Mouse (Mus musculus): ENCODE measurements around the gene Med4.

The Med4 gene

DNA sequence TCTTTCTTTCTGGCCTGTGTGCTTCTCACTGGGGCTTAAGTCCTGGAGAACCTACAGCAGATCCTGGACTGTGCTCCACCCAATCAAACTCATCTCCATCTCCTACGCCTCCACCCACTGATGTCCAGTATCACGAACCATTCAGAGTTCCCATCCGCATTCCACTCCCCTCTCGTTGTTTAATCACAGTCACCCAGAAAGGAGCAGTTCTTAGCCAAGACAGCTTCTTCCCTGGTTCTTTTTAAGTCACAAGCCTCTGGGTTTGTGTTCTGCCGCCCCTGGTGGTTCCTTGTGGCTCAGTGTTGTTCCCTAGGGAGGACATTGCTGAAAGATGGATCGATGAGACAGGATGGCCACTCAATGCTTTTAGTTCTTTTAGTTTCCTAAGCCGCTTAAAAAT, 14.1 kb upstream of the Med4 start:
- in situ Hi-C loops (cut with MboI; ENCODE audit: unreplicated experiment in 2 of 2) = no loop called here

DNA sequence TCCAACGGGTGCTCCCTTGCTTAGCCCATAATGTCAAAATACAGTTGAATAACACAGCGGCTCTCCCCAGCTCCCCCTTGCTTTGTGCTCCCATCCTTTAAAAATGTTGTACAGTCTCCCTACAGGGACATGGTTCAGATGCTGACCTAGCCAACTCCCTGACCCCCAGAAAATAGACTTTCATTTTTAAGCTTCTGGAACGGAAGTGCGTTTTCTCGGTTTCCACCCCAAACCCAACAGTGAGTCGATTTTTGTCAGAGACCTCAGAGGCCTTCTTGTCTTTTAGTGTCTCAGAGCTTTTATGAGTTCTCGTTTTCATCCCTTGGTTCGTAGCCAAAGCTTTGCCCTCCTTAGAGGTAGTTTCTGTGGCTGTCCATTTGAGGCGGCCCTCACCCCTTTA, 8.5 kb upstream of the Med4 start:
- in situ Hi-C loops (cut with MboI; ENCODE audit: unreplicated experiment in 2 of 2) = no loop called here

DNA sequence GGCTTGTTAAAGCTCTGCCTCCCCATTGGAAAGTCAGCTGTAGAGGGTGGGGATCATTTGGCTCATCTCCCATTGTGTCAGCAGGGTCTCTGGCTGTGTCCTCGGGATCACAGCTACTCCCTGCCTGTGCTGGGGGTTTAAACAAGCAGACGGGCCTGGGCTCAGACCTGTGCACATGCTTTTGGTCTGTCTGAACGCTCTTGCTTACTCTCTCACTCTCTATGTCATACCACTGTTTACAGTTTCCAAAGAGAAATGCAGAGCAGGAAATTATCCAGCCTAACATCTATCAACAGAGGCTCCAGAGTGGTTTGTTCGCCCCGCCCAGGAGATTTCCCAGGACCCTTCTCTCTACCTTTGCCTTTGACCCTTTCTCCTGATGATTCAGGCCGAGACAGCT, 8.1 kb upstream of the Med4 start:
- in situ Hi-C loops (cut with MboI; ENCODE audit: unreplicated experiment in 2 of 2) = no loop called here

DNA sequence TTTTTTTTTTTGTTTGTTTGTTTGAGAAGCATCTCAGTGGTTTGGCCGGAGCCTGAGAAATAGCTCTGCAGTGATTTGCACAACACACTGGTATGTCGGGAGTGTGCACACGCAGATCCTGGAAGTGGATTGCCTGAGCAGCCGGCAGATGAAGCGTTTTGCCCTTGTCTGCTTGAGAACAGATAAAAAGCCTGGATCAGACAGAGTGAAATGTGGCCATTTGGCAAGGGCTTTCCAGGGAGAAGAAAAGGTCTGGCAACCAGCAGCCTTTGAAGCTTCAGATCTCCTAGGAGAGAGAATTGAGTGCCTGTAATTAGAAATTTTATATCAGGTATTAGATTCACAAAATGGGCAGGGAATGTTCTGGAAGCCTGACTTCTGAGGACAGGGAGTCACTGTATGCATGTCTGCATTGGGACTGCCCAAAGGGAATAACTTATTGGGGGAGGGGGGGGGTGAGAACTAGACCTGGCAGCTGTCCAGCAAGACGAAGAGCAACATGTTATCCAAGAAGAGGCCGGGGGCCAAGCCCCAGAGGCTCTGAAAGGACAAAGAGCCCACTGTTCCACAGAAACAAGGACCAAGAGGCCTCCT, 7.1 kb upstream of the Med4 start:
- in situ Hi-C loops (cut with MboI; ENCODE audit: unreplicated experiment in 2 of 2) = no loop called here

DNA sequence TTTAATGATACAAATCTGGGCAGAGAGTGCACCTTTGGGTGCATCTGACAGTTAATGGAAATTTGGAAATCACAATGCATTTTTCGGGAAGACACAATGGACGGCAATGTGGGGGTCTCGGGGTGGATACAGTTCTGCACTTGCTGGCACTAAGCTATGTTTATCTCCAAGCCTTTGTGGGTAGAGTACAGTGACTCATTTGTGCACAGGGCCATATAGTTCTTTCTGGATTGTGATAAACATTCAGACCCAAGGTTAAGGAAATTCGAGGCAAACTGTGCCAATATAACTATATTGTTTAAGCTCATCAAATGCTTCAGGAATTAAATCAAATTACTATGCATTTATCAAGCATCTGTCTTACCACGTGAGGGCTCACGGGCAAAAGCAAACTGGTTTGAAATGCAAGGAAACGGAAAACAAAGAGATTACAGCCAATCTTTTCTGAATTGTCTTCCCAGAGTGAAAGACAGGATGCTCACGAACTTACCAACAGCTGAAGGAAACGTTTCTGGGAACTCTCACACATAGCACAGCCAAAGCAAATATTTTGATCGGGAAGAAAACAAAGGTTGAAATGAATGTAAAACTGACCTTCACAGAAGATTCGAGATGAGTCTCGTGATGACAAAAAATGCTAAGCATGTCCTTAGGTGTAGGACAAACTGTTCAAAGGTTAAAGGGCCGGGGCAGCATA, 6.4 kb upstream of the Med4 start:
- in situ Hi-C loops (cut with MboI; ENCODE audit: unreplicated experiment in 2 of 2) = no loop called here

DNA sequence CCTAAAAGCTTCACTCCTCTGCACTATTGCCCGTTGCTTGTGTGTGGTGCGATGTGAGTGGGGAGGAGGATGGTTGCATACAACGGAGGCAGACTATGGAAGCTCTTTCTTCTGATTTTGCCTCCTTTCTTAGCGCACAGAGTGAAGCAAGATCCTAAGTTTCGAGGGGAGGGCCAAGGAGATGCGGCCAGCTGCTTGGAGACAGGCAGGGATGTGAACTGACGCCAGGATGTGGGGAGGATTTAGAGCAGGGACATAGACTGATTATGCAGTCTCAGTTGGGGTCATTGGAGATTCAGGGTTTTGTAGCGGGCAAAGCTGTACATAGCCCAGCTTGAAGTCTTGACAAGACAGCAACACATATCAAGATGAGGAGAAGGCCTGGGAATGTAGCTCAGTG, 3.5 kb upstream of the Med4 start:
- in situ Hi-C loops (cut with MboI; ENCODE audit: unreplicated experiment in 2 of 2) = no loop called here

DNA sequence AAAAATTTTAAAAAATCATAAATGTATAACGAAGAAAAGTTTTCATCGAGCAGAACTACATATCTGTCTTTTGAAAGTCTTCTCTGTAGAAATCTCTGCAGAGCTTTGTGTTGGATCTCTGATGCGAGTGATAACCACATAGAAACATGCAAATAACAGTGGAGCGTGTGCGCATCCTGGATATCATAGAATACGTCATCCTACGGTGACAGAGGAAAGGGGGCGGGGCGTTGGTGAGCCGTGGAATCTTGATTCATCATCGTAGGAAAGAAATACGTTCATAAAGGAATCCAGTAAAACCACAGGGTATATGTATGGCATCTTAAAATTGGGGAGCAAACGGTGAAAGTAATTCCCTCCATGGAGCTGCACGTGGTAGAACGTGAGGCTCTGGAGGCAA, 2.6 kb upstream of the Med4 start:
- in situ Hi-C loops (cut with MboI; ENCODE audit: unreplicated experiment in 2 of 2) = no loop called here

DNA sequence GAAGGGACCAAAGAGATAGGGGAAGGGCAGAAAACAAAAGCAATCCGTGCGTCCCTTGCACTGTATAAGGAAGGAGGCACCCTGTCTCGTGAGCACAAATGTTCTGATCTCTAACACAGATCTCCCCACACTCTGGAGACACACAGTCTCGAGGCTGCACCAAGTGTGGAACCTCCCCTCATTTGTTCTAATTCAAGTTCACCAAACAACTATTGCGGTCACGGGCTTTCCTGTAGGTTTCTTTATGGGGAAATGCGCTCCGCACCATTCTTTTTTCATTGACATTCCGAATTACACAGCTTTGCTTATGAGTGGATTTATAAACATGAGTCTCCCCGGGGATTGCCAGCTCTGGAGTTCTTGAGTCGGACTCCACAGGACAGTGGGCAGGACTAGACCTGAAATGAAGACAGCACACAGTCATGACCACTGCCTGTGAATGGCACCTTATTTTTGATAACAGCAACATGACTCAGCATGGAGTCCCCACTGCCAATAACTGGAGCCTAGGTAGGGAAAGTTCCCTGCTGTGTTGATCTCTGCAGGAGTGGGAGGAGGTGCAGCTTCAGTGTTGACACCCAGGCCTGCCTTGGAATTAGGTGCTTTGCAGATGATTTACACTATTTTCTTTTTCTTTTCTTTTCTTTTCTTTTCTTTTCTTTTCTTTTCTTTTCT, 2.0 kb upstream of the Med4 start:
- in situ Hi-C loops (cut with MboI; ENCODE audit: unreplicated experiment in 2 of 2) = no loop called here

DNA sequence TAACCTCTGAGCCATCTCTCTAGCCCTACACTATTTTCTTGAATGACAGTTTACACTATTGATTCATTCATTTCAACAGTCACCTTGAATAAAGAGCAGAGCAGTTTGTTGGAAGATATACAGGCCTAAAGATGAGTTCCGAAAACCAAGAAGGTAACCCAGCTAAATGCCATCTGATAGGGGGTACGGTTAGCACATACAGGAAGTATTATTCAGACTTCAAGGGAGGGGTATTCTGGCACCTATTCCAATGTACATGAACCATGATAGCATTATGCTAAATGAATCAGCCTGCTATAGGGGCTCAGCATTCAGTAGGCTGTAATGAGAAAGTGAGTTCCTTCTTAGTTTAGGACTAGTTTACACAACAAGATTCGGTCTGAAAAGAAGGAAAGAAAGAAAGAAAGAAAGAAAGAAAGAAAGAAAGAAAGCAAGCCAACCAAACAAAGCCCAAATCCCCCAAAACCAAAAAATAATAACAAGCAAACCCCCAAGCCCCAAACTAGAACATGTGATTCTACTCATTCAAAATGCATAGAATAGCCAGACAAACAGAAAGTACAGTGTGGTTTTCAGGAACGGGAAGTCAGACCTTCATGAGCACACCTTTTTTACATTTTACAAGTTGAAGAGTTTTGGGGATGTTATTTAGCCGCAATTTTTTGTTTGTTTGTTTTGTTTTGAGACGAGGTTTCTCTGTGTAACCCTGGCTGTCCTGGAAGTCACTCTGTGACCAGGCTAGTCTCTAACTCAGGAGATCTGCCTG, 1.0 kb upstream of the Med4 start:
- in situ Hi-C loops (cut with MboI; ENCODE audit: unreplicated experiment in 2 of 2) = no loop called here

DNA sequence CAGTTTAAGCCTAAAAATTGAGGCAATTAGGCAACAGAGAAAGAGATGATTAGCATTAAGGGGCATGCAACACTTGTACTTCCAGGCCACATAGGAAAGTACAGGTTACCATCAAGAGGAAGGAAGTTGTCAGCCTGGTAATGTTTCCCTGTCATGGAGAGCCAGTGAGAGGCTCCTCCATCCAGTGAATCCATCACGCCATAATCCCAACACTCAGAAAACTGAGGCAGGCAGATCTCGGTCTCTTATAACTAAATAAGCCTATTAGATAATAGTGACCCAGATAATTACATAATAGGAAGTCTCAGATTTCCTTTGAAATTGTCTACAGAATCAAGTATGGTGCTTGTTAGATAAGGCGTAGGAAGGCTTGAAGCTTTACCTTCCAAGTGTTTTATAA, 14.3 kb downstream of the Med4 start:
- in situ Hi-C loops (cut with MboI; ENCODE audit: unreplicated experiment in 2 of 2) = loop anchor here (10.0 kb wide), 3 partner anchors 1121 to 1191 kb away; partner anchors contain the start of gene Htr2a (in 1 of the 2)

DNA sequence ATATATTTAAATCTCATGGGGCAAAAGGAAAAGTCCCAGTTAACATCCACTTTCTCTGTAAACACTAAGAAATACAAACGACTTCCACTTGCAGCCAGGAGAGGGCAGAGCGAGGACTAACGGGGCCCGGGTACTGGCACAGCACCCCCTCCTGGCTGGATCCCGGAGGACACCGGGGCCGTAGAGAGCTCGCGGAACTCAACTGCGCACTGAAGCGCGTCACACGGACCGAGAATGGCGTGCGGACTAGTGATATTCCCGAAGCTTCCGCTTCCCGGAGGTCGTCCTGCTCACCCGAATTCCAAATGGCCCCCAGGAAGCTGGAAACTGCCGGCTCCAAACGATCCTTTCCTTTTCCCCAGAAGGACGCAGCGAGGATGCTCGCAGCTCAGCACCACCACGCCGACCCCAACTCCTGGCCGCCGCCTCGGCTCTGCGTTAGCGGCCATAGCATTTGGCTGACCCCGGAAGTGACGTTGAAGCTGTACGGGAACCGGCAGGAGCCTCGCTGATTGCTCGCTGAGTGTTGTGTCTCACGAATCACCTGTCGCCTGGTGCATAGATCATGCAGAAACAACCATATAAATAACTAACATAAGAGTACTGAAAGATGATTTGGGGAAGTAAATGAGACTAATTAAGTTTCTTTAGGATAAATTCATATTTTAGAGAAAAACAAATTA, 15.1 kb downstream of the Med4 start, which contains the start of gene Sucla2:
Gene Sucla2, plus strand, starts transcription at position 554 of the 683 bp plus-strand sequence.
- in situ Hi-C loops (cut with MboI; ENCODE audit: unreplicated experiment in 2 of 2) = loop anchor here (10.0 to 25.0 kb wide), 5 partner anchors 1120 to 1487 kb away; partner anchors contain the start of genes Htr2a (in 1 of the 2) and Rubcnl (in 1 of the 2)

DNA sequence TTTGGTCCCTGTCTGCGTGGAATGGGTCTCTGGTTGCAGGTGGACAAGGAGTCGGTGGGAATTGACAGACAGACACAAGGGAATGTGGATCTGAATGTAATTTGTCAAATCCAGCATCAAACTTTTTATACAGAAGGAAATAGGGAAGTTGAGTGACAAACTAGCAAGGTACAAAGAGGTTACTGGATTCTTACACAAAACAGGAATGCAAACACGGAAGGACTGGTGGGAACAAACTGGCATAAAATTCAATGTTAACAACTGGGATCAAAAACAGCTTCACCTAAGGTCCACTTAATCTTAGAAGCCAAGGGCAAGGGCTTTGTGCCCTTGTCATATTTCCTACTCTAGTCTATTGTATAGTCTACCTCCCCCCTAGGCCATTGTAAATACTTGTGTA, 18.8 kb downstream of the Med4 start:
- in situ Hi-C loops (cut with MboI; ENCODE audit: unreplicated experiment in 2 of 2) = loop anchor here (10.0 to 25.0 kb wide), 5 partner anchors 1116 to 1484 kb away; partner anchors contain the start of genes Htr2a (in 1 of the 2) and Rubcnl (in 1 of the 2)

DNA sequence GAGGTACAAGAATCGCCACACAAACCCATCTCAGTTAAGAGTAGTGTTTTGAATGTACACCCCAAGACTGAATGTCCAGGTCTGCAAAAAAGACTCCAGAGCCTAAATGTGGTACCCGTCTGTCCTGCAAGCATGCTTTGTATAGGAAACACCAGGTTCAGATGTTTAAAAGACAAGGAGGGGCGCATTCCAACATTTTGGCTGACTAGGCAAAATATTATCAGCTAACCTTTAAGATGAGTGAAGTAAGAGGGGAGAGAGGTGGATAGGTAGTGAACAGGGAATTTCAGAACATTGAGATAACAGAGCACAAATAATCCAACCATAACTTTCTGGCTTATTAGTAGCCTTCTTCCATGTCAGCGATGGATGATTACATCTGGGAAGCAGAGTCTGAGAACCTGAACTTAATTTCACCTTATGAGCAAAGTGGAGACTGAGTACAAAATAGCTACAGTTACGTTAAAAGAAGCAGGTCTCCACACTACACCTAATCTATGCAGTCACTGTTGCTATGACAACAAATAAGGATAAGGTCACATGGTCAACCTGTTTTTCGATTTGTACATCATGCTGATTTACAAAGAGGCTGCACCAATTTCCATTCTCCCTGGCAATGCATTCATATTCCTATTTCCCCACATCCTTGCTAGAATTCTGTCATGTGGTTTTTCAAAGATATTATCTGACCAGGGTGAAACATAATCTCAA, 24.1 kb downstream of the Med4 start:
- in situ Hi-C loops (cut with MboI; ENCODE audit: unreplicated experiment in 2 of 2) = loop anchor here (25.0 kb wide), 2 partner anchors 1453 to 1478 kb away; partner anchors contain the start of gene Rubcnl (in 1 of the 2)

DNA sequence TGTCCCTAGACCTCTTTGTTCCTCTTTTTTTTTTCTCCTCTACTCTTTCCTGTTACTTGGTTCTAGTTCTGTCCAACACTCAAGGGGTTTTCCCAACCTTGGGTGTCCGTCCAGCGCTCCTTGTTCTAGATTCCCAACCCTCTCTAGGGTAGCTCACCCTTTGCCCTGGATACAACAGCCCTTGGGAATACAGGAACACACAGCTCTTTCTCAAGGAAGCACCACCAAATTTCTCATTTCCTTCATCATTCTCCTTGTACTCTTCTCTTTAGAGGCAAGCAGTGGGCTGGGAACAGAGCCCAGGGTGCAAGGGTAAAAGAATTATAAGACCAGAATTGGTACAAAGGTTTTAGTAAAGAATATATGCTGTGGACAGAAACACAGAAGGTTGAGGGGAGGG, 25.8 kb downstream of the Med4 start:
- in situ Hi-C loops (cut with MboI; ENCODE audit: unreplicated experiment in 2 of 2) = loop anchor here (25.0 kb wide), 2 partner anchors 1452 to 1477 kb away; partner anchors contain the start of gene Rubcnl (in 1 of the 2)

DNA sequence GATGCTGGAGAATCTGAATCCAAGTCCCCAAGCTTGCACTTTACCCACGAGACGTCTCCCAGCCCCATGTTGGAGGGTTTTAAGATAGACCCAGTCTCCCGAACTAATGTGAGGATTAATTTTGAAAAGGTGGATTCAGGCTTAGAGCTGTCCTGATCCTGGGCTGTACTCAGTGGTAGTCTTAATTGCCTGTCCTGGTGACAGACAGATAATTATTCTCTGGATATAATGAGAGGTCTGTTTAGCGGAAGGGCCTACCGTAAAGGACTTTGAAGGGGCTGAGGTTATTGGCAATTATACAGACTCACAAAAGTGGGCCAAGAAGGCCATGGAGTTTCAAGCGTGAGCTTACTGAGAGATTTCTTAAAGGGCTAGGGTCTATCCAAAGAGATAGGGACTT, 34.0 kb downstream of the Med4 start:
- in situ Hi-C loops (cut with MboI; ENCODE audit: unreplicated experiment in 2 of 2) = loop anchor here (25.0 kb wide), 2 partner anchors 1444 to 1469 kb away; partner anchors contain the start of gene Rubcnl (in 1 of the 2)

DNA sequence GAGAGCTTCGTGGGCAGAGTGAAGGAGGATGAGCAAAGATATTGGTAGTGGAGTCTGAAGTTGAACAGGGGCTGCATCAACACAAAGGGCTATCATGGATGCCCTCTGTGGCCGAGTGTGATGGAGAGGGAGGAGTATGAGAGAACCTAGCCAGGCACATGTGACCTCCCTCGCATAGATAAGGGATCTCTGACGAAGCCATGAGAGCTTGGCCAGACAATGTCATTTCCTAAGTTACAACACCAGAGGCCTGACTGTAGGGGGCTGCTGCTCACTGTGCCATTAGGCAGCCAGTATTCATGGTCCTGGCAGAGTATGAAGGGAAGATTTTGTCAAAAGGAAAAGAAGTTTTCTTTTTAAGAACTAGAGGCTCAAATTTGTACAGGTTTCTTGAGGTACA, 37.2 kb downstream of the Med4 start:
- in situ Hi-C loops (cut with MboI; ENCODE audit: unreplicated experiment in 2 of 2) = loop anchor here (25.0 kb wide), 2 partner anchors 1440 to 1465 kb away; partner anchors contain the start of gene Rubcnl (in 1 of the 2)

DNA sequence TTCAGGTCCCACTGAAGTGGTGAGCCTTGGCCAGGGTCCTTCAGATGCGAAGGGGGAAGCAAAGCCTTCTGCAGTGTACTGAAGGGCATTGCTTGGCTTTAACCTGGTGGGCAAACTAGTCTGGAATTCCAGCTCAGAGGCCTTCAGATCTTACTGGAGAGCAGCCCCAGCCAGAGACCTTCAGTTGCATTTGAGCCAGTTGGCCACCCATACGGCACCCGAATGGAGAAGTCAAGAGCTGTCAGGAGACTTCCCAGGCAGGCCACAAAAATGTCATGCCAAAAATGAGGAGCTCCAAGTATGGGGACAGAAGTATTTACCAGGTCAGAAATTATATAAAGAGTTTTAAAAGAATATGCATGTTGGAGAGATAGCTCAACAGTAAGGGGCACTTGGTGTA, 38.2 kb downstream of the Med4 start, which contains the start of gene Nudt15:
Gene Nudt15, minus strand, starts transcription at position 192 of the 400 bp plus-strand sequence.
- in situ Hi-C loops (cut with MboI; ENCODE audit: unreplicated experiment in 2 of 2) = loop anchor here (25.0 kb wide), 2 partner anchors 1439 to 1464 kb away; partner anchors contain the start of gene Rubcnl (in 1 of the 2)

DNA sequence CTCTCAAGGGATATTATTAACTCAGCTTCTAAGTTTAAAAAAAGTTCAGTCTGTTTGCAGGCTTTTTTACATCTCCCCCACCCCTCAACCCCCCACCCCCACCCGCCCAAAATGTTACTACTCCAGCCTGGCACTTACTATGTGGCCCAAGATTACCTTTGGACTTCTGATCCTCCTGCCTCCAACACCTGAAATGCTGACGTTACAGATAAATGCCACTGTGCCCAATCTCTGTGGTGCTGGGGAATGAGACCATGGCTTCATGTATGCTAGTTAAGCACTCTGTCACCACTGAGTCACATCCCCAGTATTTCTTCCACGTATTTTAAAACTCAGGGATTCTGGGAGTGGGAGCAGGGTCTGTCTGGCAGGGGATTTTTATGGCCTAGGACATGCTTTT, 40.5 kb downstream of the Med4 start:
- in situ Hi-C loops (cut with MboI; ENCODE audit: unreplicated experiment in 2 of 2) = no loop called here

DNA sequence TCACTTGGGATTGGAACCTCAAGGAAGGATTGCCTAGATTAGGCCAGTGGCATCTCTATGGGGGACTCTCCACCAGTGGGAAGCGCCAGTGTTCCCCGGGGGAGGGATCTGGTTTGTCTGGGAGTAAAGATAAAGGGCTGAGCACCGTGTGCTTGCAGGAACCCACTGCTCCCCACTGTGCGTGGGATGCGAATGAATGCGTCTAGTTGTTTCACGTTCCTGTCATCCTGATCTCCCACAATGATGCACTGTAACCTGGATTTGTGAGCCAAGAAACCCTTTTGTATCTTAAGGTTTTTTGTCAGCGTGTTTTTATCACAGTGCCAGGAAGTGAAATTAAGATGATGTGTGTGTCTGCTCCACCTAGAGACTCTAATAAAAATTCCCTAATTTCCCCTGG, 40.9 kb downstream of the Med4 start:
- in situ Hi-C loops (cut with MboI; ENCODE audit: unreplicated experiment in 2 of 2) = no loop called here

Data from v-Abl transformed pro-B cells (cell line).